Mouse (Mus musculus) macrophage (primary cell): Measurements from ENCODE around the gene Cpsf4l. TPM values are rescaled to one million over a fixed set of nuclear protein-coding genes. Genes with fewer than 3 reads are reported as not detected.

Experiments
- H3K27ac ChIP-seq: fragments of 350-480 bp; formaldehyde crosslinking; 2 replicates; pipeline ENCODE4 v1.9.0; 2021
- H3K36me3 ChIP-seq: fragments of 350-480 bp; formaldehyde crosslinking; 2 replicates; pipeline ENCODE4 v1.9.0; 2021; ENCODE audit errors: inconsistent target
- H3K4me3 ChIP-seq: fragments of 350-480 bp; formaldehyde crosslinking; 2 replicates; pipeline ENCODE4 v1.9.0; 2021; ENCODE audit errors: inconsistent target
- H3K79me2 ChIP-seq: fragments of 350-480 bp; formaldehyde crosslinking; 2 replicates; pipeline ENCODE4 v1.9.0; 2021; ENCODE audit errors: inconsistent target
- WGBS: methylation state at CpG from one replicate; pipeline ENCODE4 v1.1.7; 2026; ENCODE audit warnings: inconsistent platforms; ENCODE audit not compliant: missing documents; 5-methylcytosine and 5-hydroxymethylcytosine counted together
- polyA plus RNA-seq: library from polyadenylated mRNA; stranded (reverse); fragments of 250-400 nt; gene quantifications from 3 replicates; pipeline ENCODE4 v1.2.4, GENCODE M21; 2018; ENCODE audit warnings: inconsistent platforms
- total RNA-seq, 78 experiments: library from RNA; depleted of rRNA; stranded (reverse); fragments of 250-400 nt; gene quantifications; 1 replicate in 9 of 78; 2 replicates in 24 of 78; 3 replicates in 43 of 78; 4 replicates in 2 of 78; pipeline ENCODE4 v1.2.4; 2018; ENCODE audit warnings: inconsistent platforms in 56 of 78

Gene Cpsf4l
- 1 to 10 TPM in 1 of 26 experiments, under 1 TPM in 1, not detected in 24; 0.94 to 1.3 TPM for total RNA-seq (2018; cell fraction: chromatin; rRNA removed)
- total RNA-seq (2018; cell fraction: cytosol; rRNA removed), result not detected
- total RNA-seq (2018; cell fraction: nucleus; rRNA removed), result 1 to 10 TPM in 1 of 26 experiments, under 1 TPM in 2, not detected in 23; 0.40 to 1.6 (median 0.46) TPM
- not detected in 3 replicates for polyA plus RNA-seq

GRCm38 (mm10) chr11:113709731-113710256, at the start of gene Cpsf4l:
TSS of gene Cpsf4l (minus strand) at chr11:113710017.
- Histone ChIP-seq H3K27ac (no peak within 1 kb of the TSS), H3K4me3 (no peak within 1 kb of the TSS), H3K79me2 (no peaks in the 10 kb centered on the region), H3K36me3 (no peaks in the 10 kb centered on the region)
- 85% methylated on average over 11 of the region's 11 CpGs for WGBS

GRCm38 (mm10) chr11:113758851-113759250, 49.0 kb upstream of the Cpsf4l start:
- 87% methylated on average over 5 of the region's 5 CpGs for WGBS
- Histone ChIP-seq H3K36me3 (no peaks in the 10 kb centered on the region), H3K4me3 (no peak overlapping the region)

GRCm38 (mm10) chr11:113756578-113756977, 46.8 kb upstream of the Cpsf4l start:
- no peaks in the 10 kb centered on the region for H3K36me3 ChIP-seq
- H3K79me2 ChIP-seq, result no peaks in the 10 kb centered on the region
- no peak overlapping the region for H3K27ac ChIP-seq
- WGBS, result 96% methylated on average over 12 of the region's 12 CpGs
- no peak overlapping the region for H3K4me3 ChIP-seq

More at GRCm38 (mm10) chr11:113758851-113759250, 49.0 kb upstream of the Cpsf4l start:
- H3K27ac ChIP-seq, result no peak overlapping the region
- no peaks in the 10 kb centered on the region for H3K79me2 ChIP-seq

- Histone ChIP-seq H3K27ac (no peak overlapping the region), H3K4me3 (no peak overlapping the region), H3K79me2 (peaks cover 6% of the 10 kb centered on the region; the same call in 1 of the 2 replicates), H3K36me3 (no peaks in the 10 kb centered on the region)
- WGBS, result 90% methylated on average over 10 of the region's 14 CpGs
These were observed 46.1 kb upstream of the Cpsf4l start for GRCm38 (mm10) chr11:113755878-113756277.

GRCm38 (mm10) chr11:113754845-113755244, 45.0 kb upstream of the Cpsf4l start:
- H3K36me3 ChIP-seq, result no peaks in the 10 kb centered on the region
- WGBS, result 94% methylated on average over 9 of the region's 9 CpGs
- H3K79me2 ChIP-seq, result peaks cover 16% of the 10 kb centered on the region
- no peak overlapping the region for H3K27ac ChIP-seq
- H3K4me3 ChIP-seq, result no peak overlapping the region

GRCm38 (mm10) chr11:113752685-113753430, 43.0 kb upstream of the Cpsf4l start:
- peak overlapping the region; percentile 96 for H3K27ac ChIP-seq
- H3K36me3 ChIP-seq, result no peaks in the 10 kb centered on the region
- peaks cover 36% of the 10 kb centered on the region for H3K79me2 ChIP-seq
- H3K4me3 ChIP-seq, result peak overlapping the region; percentile 78
- WGBS, result 87% methylated on average over 10 of the region's 10 CpGs

GRCm38 (mm10) chr11:113752158-113752661, 42.4 kb upstream of the Cpsf4l start:
- peak overlapping the region; percentile 78 for H3K4me3 ChIP-seq
- H3K27ac ChIP-seq, result peak overlapping the region; percentile 96
- H3K36me3 ChIP-seq, result no peaks in the 10 kb centered on the region
- WGBS, result 9% methylated on average over 14 of the region's 15 CpGs
- peaks cover 42% of the 10 kb centered on the region for H3K79me2 ChIP-seq

GRCm38 (mm10) chr11:113751484-113752084, 41.8 kb upstream of the Cpsf4l start, which contains the start of gene Cdc42ep4:
TSS of gene Cdc42ep4 (minus strand) at chr11:113751881.
- Histone ChIP-seq H3K27ac (peak within 1 kb of the TSS; percentile 96), H3K79me2 (peaks cover 49% of the 10 kb centered on the region), H3K4me3 (peak within 1 kb of the TSS; percentile 78), H3K36me3 (no peaks in the 10 kb centered on the region)
- WGBS, result under 1% methylated on average over 44 of the region's 44 CpGs

- Histone ChIP-seq H3K36me3 (no peaks in the 10 kb centered on the region), H3K79me2 (peaks cover 56% of the 10 kb centered on the region), H3K27ac (peak overlapping the region; percentile 81), H3K4me3 (peak overlapping the region; percentile 78)
- WGBS, result 2% methylated on average over 66 of the region's 67 CpGs
These were observed 41.0 kb upstream of the Cpsf4l start for GRCm38 (mm10) chr11:113750571-113751483.

- H3K27ac ChIP-seq, result peak overlapping the region; percentile 81
- no peaks in the 10 kb centered on the region for H3K36me3 ChIP-seq
- 37% methylated on average over 9 of the region's 9 CpGs for WGBS
- H3K79me2 ChIP-seq, result peaks cover 66% of the 10 kb centered on the region
- H3K4me3 ChIP-seq, result peak overlapping the region; percentile 78
These were observed 40.0 kb upstream of the Cpsf4l start for GRCm38 (mm10) chr11:113749749-113750351.

GRCm38 (mm10) chr11:113748797-113749521, 39.1 kb upstream of the Cpsf4l start:
- H3K4me3 ChIP-seq, result no peak overlapping the region; the same call in 1 of the 2 replicates
- peak overlapping the region; percentile 8; the same call in 1 of the 2 replicates for H3K27ac ChIP-seq
- no peaks in the 10 kb centered on the region for H3K36me3 ChIP-seq
- peaks cover 75% of the 10 kb centered on the region for H3K79me2 ChIP-seq
- WGBS, result 20% methylated on average over 20 of the region's 21 CpGs

- 87% methylated on average over 11 of the region's 11 CpGs for whole genome bisulfite sequencing
These were observed 38.0 kb upstream of the Cpsf4l start for GRCm38 (mm10) chr11:113747725-113748380.

More at GRCm38 (mm10) chr11:113747725-113748380, 38.0 kb upstream of the Cpsf4l start:
- H3K36me3 ChIP-seq, result no peaks in the 10 kb centered on the region
- peak overlapping the region; percentile 23 for H3K4me3 ChIP-seq
- H3K79me2 ChIP-seq, result peaks cover 86% of the 10 kb centered on the region
- H3K27ac ChIP-seq, result peak overlapping the region; percentile 70
